Mouse (Mus musculus) liver, postnatal 0 days (tissue): ENCODE results near the gene Hspd1.
"Not testable (repeated sequence)": the region's sequence is repeated elsewhere in the genome, so short reads cannot be mapped to it uniquely, and the experiment has no call there.

ENCODE experiments used
- CTCF ChIP-seq: sonication (generic); IDR thresholded peaks from 2 replicates; pipeline ENCODE4 v1.5.1; 2016; ENCODE audit warnings: antibody characterized with exemption, low read depth
- EP300 ChIP-seq: IDR thresholded peaks from 2 replicates; pipeline ENCODE4 v1.6.1; 2016; ENCODE audit warnings: antibody characterized with exemption, low read depth, mild to moderate bottlenecking

- TF ChIP-seq CTCF, EP300: not testable (repeated sequence)
Observed at GRCm38 (mm10) chr1:55124136-55124535, 36.1 kb upstream of the Hspd1 start.
